Mouse (Mus musculus): ENCODE data around the gene Apobec3. TPM values are rescaled to one million over a fixed set of nuclear protein-coding genes. Genes with fewer than 3 reads are reported as not detected.
A peak's percentile ranks its signal among the peaks of the same experiment; 100 is the strongest.

Gene Apobec3
- polyA plus RNA-seq, 1 experiment from 2014 or later = 9.7 TPM

DNA sequence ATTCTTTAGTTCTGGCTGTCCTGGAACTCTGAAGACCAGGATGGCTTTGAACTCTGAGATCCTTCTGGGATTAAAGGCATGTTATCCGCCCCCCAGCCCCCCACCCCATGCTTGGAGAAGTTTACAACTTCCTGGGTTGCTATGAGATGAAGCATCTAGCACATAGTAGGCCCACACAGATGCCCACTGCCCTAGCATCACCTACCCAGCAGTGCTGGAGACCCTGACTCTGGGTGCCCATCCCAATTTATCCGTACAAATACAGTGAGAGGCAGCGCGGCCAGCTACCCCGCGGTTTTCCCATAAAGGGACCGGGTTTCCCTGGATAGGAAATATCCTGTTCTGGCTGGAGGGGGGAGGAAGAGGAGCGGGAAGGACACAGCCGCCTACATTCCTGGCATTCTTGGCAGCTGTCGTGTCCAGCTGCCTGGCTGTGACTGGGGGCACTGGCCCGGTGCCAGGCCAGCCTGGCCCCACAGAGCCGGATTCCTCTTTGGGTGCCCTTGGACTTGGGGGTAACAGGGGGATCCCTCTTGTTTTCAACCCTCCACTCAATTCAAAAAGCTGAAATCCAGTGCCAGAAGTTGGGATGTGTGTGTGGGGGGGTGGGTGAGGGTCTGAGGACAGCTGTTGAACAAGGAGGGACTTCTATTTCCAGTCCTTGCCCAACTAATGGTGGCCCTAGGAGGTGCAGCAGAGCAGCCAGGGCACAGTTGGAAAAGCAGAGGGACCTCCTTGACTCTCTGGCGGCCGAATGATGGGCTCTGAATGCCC lies 60.5 kb downstream of the Apobec3 start:
- Histone ChIP-seq H3K4me3 (ENCODE audit: low read depth, low read length) (no peak overlapping the region), H3K9me3 (ENCODE audit: control insufficient read depth, low read length) (no peaks in the 10 kb centered on the region), H3K4me2 (ENCODE audit: low read depth, severe bottlenecking) (no peak overlapping the region), H3K4me1 (ENCODE audit: control insufficient read depth, insufficient read depth, low read length) (peaks cover 31% of the 10 kb centered on the region), H3K9ac (ENCODE audit: low read length) (no peak overlapping the region), H3K27ac (replicated peaks; ENCODE audit: low read depth, low read length) (no peak overlapping the region; the same call in 1 of the 2 replicates), H3K36me3 (ENCODE audit: control insufficient read depth, insufficient read depth, low read length) (no peaks in the 10 kb centered on the region), H3K27me3 (ENCODE audit: control insufficient read depth, insufficient read depth, low read length) (no peaks in the 10 kb centered on the region)
- DNase-seq (ENCODE audit: low spot score) (peak; percentile 41), ATAC-seq (ENCODE audit: insufficient number of reproducible peaks, low FRiP score, low TSS enrichment, low read depth) (no peak)
- 50% methylated on average over 14 of the region's 14 CpGs for WGBS

GRCm38 (mm10) chr15:79952504-79953231 lies 61.2 kb downstream of the Apobec3 start:
- no peak overlapping the region for H3K4me2 ChIP-seq (ENCODE audit: low read depth, severe bottlenecking)
- H3K4me3 ChIP-seq (ENCODE audit: low read depth, low read length) = no peak overlapping the region
- H3K9ac ChIP-seq (ENCODE audit: low read length) = no peak overlapping the region
- DNase-seq (ENCODE audit: low spot score) (no peak), ATAC-seq (ENCODE audit: insufficient number of reproducible peaks, low FRiP score, low TSS enrichment, low read depth) (no peak)
- WGBS = 54% methylated on average over 11 of the region's 11 CpGs
- H3K27ac ChIP-seq (replicated peaks; ENCODE audit: low read depth, low read length) = no peak overlapping the region
- H3K36me3 ChIP-seq (ENCODE audit: control insufficient read depth, insufficient read depth, low read length) = no peaks in the 10 kb centered on the region
- H3K27me3 ChIP-seq (ENCODE audit: control insufficient read depth, insufficient read depth, low read length) = no peaks in the 10 kb centered on the region
- no peaks in the 10 kb centered on the region for H3K9me3 ChIP-seq (ENCODE audit: control insufficient read depth, low read length)
- H3K4me1 ChIP-seq (ENCODE audit: control insufficient read depth, insufficient read depth, low read length) = peaks cover 31% of the 10 kb centered on the region

GRCm38 (mm10) chr15:79953470-79953869 lies 62.0 kb downstream of the Apobec3 start:
- ATAC-seq (ENCODE audit: insufficient number of reproducible peaks, low FRiP score, low TSS enrichment, low read depth) = no peak
- H3K36me3 ChIP-seq (ENCODE audit: control insufficient read depth, insufficient read depth, low read length) = no peaks in the 10 kb centered on the region
- no peak for DNase-seq (ENCODE audit: low spot score)
- H3K9ac ChIP-seq (ENCODE audit: low read length) = no peak overlapping the region
- H3K27me3 ChIP-seq (ENCODE audit: control insufficient read depth, insufficient read depth, low read length) = no peaks in the 10 kb centered on the region
- no peak overlapping the region for H3K27ac ChIP-seq (replicated peaks; ENCODE audit: low read depth, low read length)
- H3K4me3 ChIP-seq (ENCODE audit: low read depth, low read length) = no peak overlapping the region
- 71% methylated on average over 7 of the region's 7 CpGs for WGBS
- peaks cover 31% of the 10 kb centered on the region for H3K4me1 ChIP-seq (ENCODE audit: control insufficient read depth, insufficient read depth, low read length)
- no peaks in the 10 kb centered on the region for H3K9me3 ChIP-seq (ENCODE audit: control insufficient read depth, low read length)
- no peak overlapping the region for H3K4me2 ChIP-seq (ENCODE audit: low read depth, severe bottlenecking)

GRCm38 (mm10) chr15:79956559-79956958 lies 65.1 kb downstream of the Apobec3 start:
- Histone ChIP-seq H3K36me3 (ENCODE audit: control insufficient read depth, insufficient read depth, low read length) (no peaks in the 10 kb centered on the region), H3K4me3 (ENCODE audit: low read depth, low read length) (no peak overlapping the region), H3K4me2 (ENCODE audit: low read depth, severe bottlenecking) (no peak overlapping the region), H3K9ac (ENCODE audit: low read length) (no peak overlapping the region), H3K27ac (replicated peaks; ENCODE audit: low read depth, low read length) (no peak overlapping the region), H3K9me3 (ENCODE audit: control insufficient read depth, low read length) (no peaks in the 10 kb centered on the region), H3K27me3 (ENCODE audit: control insufficient read depth, insufficient read depth, low read length) (no peaks in the 10 kb centered on the region), H3K4me1 (ENCODE audit: control insufficient read depth, insufficient read depth, low read length) (peaks cover 12% of the 10 kb centered on the region)
- DNase-seq (ENCODE audit: low spot score) (no peak), ATAC-seq (ENCODE audit: insufficient number of reproducible peaks, low FRiP score, low TSS enrichment, low read depth) (no peak)
- WGBS = 83% methylated on average over 8 of the region's 8 CpGs

DNA sequence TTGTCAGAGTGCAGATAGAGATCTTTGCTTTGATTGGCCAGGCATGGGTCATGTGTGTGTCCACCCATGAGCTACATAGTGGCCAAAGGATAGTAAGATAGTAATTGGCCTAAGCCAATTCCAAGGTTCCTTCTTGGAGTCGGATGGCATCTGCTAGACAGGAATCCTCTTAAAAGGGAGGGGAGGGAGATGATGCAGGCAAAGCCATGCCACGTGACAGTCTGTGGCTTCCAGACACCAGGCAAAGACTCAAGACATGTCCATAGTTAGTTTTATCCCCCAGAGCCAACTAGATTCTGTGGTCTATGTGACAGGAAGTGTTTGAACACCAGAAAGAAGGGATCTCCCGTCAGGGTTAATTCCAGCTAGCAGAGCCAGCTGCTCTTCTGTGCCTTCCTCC lies 67.0 kb downstream of the Apobec3 start:
- no peaks in the 10 kb centered on the region for H3K27me3 ChIP-seq (ENCODE audit: control insufficient read depth, insufficient read depth, low read length)
- ATAC-seq (ENCODE audit: insufficient number of reproducible peaks, low FRiP score, low TSS enrichment, low read depth) (no peak), DNase-seq (ENCODE audit: low spot score) (no peak)
- H3K4me1 ChIP-seq (ENCODE audit: control insufficient read depth, insufficient read depth, low read length) = no peaks in the 10 kb centered on the region
- 61% methylated on average over 3 of the region's 3 CpGs for WGBS
- H3K36me3 ChIP-seq (ENCODE audit: control insufficient read depth, insufficient read depth, low read length) = no peaks in the 10 kb centered on the region
- no peak overlapping the region for H3K4me2 ChIP-seq (ENCODE audit: low read depth, severe bottlenecking)
- no peaks in the 10 kb centered on the region for H3K9me3 ChIP-seq (ENCODE audit: control insufficient read depth, low read length)
- no peak overlapping the region for H3K27ac ChIP-seq (replicated peaks; ENCODE audit: low read depth, low read length)
- no peak overlapping the region for H3K9ac ChIP-seq (ENCODE audit: low read length)
- H3K4me3 ChIP-seq (ENCODE audit: low read depth, low read length) = no peak overlapping the region

DNA sequence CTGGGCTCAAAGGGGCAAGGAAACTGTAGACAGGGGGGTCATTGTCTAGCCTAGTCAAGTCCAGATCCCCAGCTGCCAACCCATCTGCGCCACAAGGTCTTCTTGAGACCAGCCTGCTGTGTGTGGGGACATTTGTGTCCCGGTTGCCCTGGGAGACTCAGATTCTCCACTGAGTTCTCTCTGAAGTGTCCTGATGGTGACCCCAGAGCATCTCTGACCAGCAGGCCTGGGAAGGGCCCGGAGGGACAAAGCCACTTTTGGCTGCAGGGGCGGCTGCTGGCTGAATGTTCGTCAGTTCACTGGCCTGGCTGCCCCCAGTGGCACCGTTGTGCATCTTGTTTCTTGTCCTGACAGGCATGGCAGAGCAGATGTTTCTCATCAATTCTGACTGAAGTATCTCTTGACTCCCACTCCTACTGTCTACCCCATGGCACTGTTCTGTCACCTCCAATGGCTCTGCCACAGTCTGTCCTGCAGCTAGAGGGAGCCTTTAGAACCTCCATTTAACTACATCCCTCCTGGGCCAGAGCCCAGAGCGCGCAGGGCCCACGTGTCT lies 70.0 kb downstream of the Apobec3 start:
- ATAC-seq (ENCODE audit: insufficient number of reproducible peaks, low FRiP score, low TSS enrichment, low read depth) (no peak), DNase-seq (ENCODE audit: low spot score) (no peak)
- WGBS = 61% methylated on average over 9 of the region's 9 CpGs
- Histone ChIP-seq H3K4me1 (ENCODE audit: control insufficient read depth, insufficient read depth, low read length) (no peaks in the 10 kb centered on the region), H3K9me3 (ENCODE audit: control insufficient read depth, low read length) (no peaks in the 10 kb centered on the region), H3K27me3 (ENCODE audit: control insufficient read depth, insufficient read depth, low read length) (no peaks in the 10 kb centered on the region), H3K36me3 (ENCODE audit: control insufficient read depth, insufficient read depth, low read length) (no peaks in the 10 kb centered on the region), H3K4me3 (ENCODE audit: low read depth, low read length) (no peak overlapping the region), H3K9ac (ENCODE audit: low read length) (no peak overlapping the region), H3K4me2 (ENCODE audit: low read depth, severe bottlenecking) (no peak overlapping the region), H3K27ac (replicated peaks; ENCODE audit: low read depth, low read length) (no peak overlapping the region)

- no peak overlapping the region for H3K27ac ChIP-seq (replicated peaks; ENCODE audit: low read depth, low read length)
- DNase-seq (ENCODE audit: low spot score) = no peak
- WGBS = 85% methylated on average over 18 of the region's 18 CpGs
- no peak overlapping the region for H3K4me2 ChIP-seq (ENCODE audit: low read depth, severe bottlenecking)
- H3K4me1 ChIP-seq (ENCODE audit: control insufficient read depth, insufficient read depth, low read length) = no peaks in the 10 kb centered on the region
- no peak overlapping the region for H3K4me3 ChIP-seq (ENCODE audit: low read depth, low read length)
- no peak overlapping the region for H3K9ac ChIP-seq (ENCODE audit: low read length)
- no peaks in the 10 kb centered on the region for H3K9me3 ChIP-seq (ENCODE audit: control insufficient read depth, low read length)
- H3K27me3 ChIP-seq (ENCODE audit: control insufficient read depth, insufficient read depth, low read length) = no peaks in the 10 kb centered on the region
- ATAC-seq (ENCODE audit: insufficient number of reproducible peaks, low FRiP score, low TSS enrichment, low read depth) = no peak
- H3K36me3 ChIP-seq (ENCODE audit: control insufficient read depth, insufficient read depth, low read length) = no peaks in the 10 kb centered on the region
Observed at GRCm38 (mm10) chr15:79962661-79963060, 71.2 kb downstream of the Apobec3 start.

- Histone ChIP-seq H3K36me3 (ENCODE audit: control insufficient read depth, insufficient read depth, low read length) (no peaks in the 10 kb centered on the region), H3K9ac (ENCODE audit: low read length) (no peak overlapping the region), H3K27ac (replicated peaks; ENCODE audit: low read depth, low read length) (no peak overlapping the region), H3K4me1 (ENCODE audit: control insufficient read depth, insufficient read depth, low read length) (no peaks in the 10 kb centered on the region), H3K4me3 (ENCODE audit: low read depth, low read length) (no peak overlapping the region), H3K4me2 (ENCODE audit: low read depth, severe bottlenecking) (no peak overlapping the region), H3K27me3 (ENCODE audit: control insufficient read depth, insufficient read depth, low read length) (no peaks in the 10 kb centered on the region), H3K9me3 (ENCODE audit: control insufficient read depth, low read length) (no peaks in the 10 kb centered on the region)
- ATAC-seq (ENCODE audit: insufficient number of reproducible peaks, low FRiP score, low TSS enrichment, low read depth) = no peak
- DNase-seq (ENCODE audit: low spot score) = no peak
- WGBS = 90% methylated on average over 7 of the region's 7 CpGs
Observed at GRCm38 (mm10) chr15:79964376-79964775, 72.9 kb downstream of the Apobec3 start.

Measured in limb, embryonic 11.5 days (tissue).